Mouse (Mus musculus): ENCODE measurements around the gene Lrrc17. TPM values are rescaled to one million over a fixed set of nuclear protein-coding genes. Genes with fewer than 3 reads are reported as not detected.

The Lrrc17 gene
- polyA plus RNA-seq, 1 experiment from 2014 or later, result 66.1 TPM

DNA sequence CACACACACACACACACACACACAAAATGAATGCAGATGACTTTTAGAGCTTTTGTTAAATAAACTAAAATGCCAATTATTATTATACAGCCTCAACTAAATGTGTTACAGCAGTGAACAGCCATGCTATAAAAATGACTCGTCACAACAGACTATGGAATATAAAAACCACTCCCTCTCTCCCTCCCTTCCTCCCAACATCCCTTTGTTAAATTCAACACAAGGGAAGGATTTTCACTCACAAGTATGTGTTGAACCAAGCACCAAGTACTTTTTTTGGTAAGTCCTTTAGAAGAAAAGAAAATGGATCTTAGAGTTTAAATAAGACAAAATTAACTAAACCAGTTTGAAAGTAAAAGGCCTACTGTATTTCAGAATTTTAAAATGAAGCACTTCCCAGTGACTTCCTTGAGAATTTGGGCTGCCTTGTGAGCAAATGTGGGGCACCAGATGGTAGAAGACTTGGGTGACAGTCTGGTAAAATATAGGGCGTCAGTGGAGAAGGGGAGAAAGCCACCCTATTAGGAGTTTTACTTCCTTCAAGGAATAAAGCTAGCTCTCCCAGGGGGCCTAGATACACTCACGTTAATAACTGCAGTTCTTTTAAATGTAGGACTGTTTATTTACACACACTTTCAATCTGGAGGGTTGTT lies 29.5 kb downstream of the Lrrc17 start:
- H3K9ac ChIP-seq (replicated peaks; ENCODE audit: low read depth, low read length), result no peak overlapping the region
- H3K27ac ChIP-seq (ENCODE audit: low read length), result no peak overlapping the region
- ATAC-seq (ENCODE audit: insufficient number of reproducible peaks, insufficient read depth, low FRiP score, low read depth), result no peak
- H3K4me2 ChIP-seq (replicated peaks; ENCODE audit: low read depth, low read length), result no peak overlapping the region
- 69% methylated on average over 3 of the region's 3 CpGs for WGBS
- no peaks in the 10 kb centered on the region for H3K27me3 ChIP-seq (ENCODE audit: control insufficient read depth, insufficient read depth, low read length)
- no peaks in the 10 kb centered on the region for H3K36me3 ChIP-seq (ENCODE audit: control insufficient read depth, insufficient read depth, low read length)
- H3K4me3 ChIP-seq (ENCODE audit: low read depth, low read length), result no peak overlapping the region
- H3K4me1 ChIP-seq (ENCODE audit: control insufficient read depth, insufficient read depth, low read length), result no peaks in the 10 kb centered on the region
- H3K9me3 ChIP-seq (ENCODE audit: control insufficient read depth, low read depth, low read length), result no peaks in the 10 kb centered on the region

DNA sequence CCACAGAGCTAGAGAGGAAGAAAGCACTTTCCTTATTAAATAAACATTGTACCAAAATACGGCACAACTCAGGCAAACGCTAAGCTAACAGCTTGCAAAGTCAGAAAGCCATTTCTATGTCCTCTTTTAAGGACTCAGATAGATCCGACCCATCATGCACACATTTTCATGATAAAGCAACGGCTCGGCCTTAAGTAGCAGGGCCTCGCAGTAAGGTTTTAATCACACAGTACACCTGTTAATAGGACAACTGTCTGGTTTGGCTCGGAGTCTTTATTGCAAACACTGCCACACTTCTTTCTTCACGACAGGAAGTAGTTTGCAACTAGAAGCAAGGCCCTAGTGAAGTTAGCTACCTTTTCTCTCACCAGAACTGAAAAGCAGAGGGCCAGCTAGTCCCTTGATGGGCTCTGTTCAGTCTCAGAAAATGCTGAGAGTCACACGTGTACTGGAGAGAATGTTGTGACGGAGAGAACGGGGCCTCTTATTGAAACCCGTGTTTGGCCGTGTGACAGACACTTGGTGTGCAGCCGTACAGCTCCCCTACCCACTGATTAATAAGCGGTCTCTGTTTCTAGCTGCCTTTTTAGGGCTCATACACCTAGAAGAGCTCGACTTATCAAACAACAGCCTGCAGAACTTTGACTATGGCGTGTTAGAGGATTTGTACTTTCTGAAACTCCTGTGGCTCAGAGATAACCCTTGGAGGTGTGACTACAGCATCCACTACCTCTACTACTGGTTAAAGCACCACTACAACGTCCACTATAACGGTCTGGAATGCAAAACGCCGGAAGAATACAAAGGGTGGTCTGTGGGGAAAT lies 31.2 kb downstream of the Lrrc17 start:
- no peak overlapping the region for H3K4me2 ChIP-seq (replicated peaks; ENCODE audit: low read depth, low read length)
- 71% methylated on average over 21 of the region's 21 CpGs for WGBS

DNA sequence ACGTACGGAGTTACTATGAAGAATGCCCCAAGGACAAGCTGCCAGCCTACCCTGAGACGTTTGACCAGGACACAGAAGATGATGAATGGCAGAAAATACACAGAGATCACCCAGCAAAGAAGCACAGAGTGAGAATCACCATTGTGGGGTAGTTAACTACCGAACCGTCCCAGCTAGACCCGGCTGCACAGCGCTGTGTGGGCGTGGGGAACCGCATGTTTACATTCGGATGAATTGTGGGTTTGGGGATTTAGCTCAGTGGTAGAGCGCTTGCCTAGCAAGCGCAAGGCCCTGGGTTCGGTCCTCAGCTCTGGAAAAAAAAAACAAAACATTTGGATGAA lies 31.8 kb downstream of the Lrrc17 start:
- H3K9ac ChIP-seq (replicated peaks; ENCODE audit: low read depth, low read length), result no peak overlapping the region
- ATAC-seq (ENCODE audit: insufficient number of reproducible peaks, insufficient read depth, low FRiP score, low read depth), result no peak
- no peak overlapping the region for H3K4me2 ChIP-seq (replicated peaks; ENCODE audit: low read depth, low read length)
- no peaks in the 10 kb centered on the region for H3K4me1 ChIP-seq (ENCODE audit: control insufficient read depth, insufficient read depth, low read length)
- no peaks in the 10 kb centered on the region for H3K9me3 ChIP-seq (ENCODE audit: control insufficient read depth, low read depth, low read length)
- no peak overlapping the region for H3K4me3 ChIP-seq (ENCODE audit: low read depth, low read length)
- no peaks in the 10 kb centered on the region for H3K27me3 ChIP-seq (ENCODE audit: control insufficient read depth, insufficient read depth, low read length)
- H3K27ac ChIP-seq (ENCODE audit: low read length), result no peak overlapping the region
- 79% methylated on average over 13 of the region's 13 CpGs for WGBS
- no peaks in the 10 kb centered on the region for H3K36me3 ChIP-seq (ENCODE audit: control insufficient read depth, insufficient read depth, low read length)

More for the DNA sequence above, 31.2 kb downstream of the Lrrc17 start:
- H3K9ac ChIP-seq (replicated peaks; ENCODE audit: low read depth, low read length), result no peak overlapping the region
- H3K4me1 ChIP-seq (ENCODE audit: control insufficient read depth, insufficient read depth, low read length), result no peaks in the 10 kb centered on the region
- no peaks in the 10 kb centered on the region for H3K36me3 ChIP-seq (ENCODE audit: control insufficient read depth, insufficient read depth, low read length)
- no peak overlapping the region for H3K4me3 ChIP-seq (ENCODE audit: low read depth, low read length)
- peak; percentile 23; the same call in 1 of the 2 replicates for ATAC-seq (ENCODE audit: insufficient number of reproducible peaks, insufficient read depth, low FRiP score, low read depth)
- no peaks in the 10 kb centered on the region for H3K9me3 ChIP-seq (ENCODE audit: control insufficient read depth, low read depth, low read length)
- no peaks in the 10 kb centered on the region for H3K27me3 ChIP-seq (ENCODE audit: control insufficient read depth, insufficient read depth, low read length)
- no peak overlapping the region for H3K27ac ChIP-seq (ENCODE audit: low read length)

- Histone ChIP-seq H3K4me1 (ENCODE audit: control insufficient read depth, insufficient read depth, low read length) (no peaks in the 10 kb centered on the region), H3K9me3 (ENCODE audit: control insufficient read depth, low read depth, low read length) (no peaks in the 10 kb centered on the region), H3K4me2 (replicated peaks; ENCODE audit: low read depth, low read length) (no peak overlapping the region), H3K4me3 (ENCODE audit: low read depth, low read length) (no peak overlapping the region), H3K36me3 (ENCODE audit: control insufficient read depth, insufficient read depth, low read length) (no peaks in the 10 kb centered on the region), H3K27me3 (ENCODE audit: control insufficient read depth, insufficient read depth, low read length) (no peaks in the 10 kb centered on the region), H3K27ac (ENCODE audit: low read length) (no peak overlapping the region), H3K9ac (replicated peaks; ENCODE audit: low read depth, low read length) (no peak overlapping the region)
- WGBS, result 88% methylated on average over 3 of the region's 3 CpGs
- no peak for ATAC-seq (ENCODE audit: insufficient number of reproducible peaks, insufficient read depth, low FRiP score, low read depth)
These were observed 34.8 kb downstream of the Lrrc17 start for GRCm38 (mm10) chr5:21578136-21578535.

GRCm38 (mm10) chr5:21586763-21587162 lies 43.4 kb downstream of the Lrrc17 start:
- H3K27ac ChIP-seq (ENCODE audit: low read length), result no peak overlapping the region
- H3K4me2 ChIP-seq (replicated peaks; ENCODE audit: low read depth, low read length), result no peak overlapping the region
- H3K4me3 ChIP-seq (ENCODE audit: low read depth, low read length), result no peak overlapping the region
- H3K9ac ChIP-seq (replicated peaks; ENCODE audit: low read depth, low read length), result no peak overlapping the region
- no peak for ATAC-seq (ENCODE audit: insufficient number of reproducible peaks, insufficient read depth, low FRiP score, low read depth)
- no peaks in the 10 kb centered on the region for H3K27me3 ChIP-seq (ENCODE audit: control insufficient read depth, insufficient read depth, low read length)
- no peaks in the 10 kb centered on the region for H3K9me3 ChIP-seq (ENCODE audit: control insufficient read depth, low read depth, low read length)
- H3K4me1 ChIP-seq (ENCODE audit: control insufficient read depth, insufficient read depth, low read length), result 0 out of 2 replicates have a peak, but pooled peaks cover 2% of the 10 kb centered on the region
- WGBS, result 50% methylated on average over 6 of the region's 6 CpGs
- no peaks in the 10 kb centered on the region for H3K36me3 ChIP-seq (ENCODE audit: control insufficient read depth, insufficient read depth, low read length)

- 76% methylated on average over 7 of the region's 7 CpGs for whole genome bisulfite sequencing
- ATAC-seq (ENCODE audit: insufficient number of reproducible peaks, insufficient read depth, low FRiP score, low read depth), result no peak
These were observed 44.3 kb downstream of the Lrrc17 start for GRCm38 (mm10) chr5:21587683-21588082.

GRCm38 (mm10) chr5:21588220-21588619 lies 44.9 kb downstream of the Lrrc17 start:
- WGBS, result 89% methylated on average over 13 of the region's 13 CpGs
- Histone ChIP-seq H3K9me3 (ENCODE audit: control insufficient read depth, low read depth, low read length) (no peaks in the 10 kb centered on the region), H3K4me1 (ENCODE audit: control insufficient read depth, insufficient read depth, low read length) (0 out of 2 replicates have a peak, but pooled peaks cover 2% of the 10 kb centered on the region), H3K27me3 (ENCODE audit: control insufficient read depth, insufficient read depth, low read length) (no peaks in the 10 kb centered on the region), H3K4me2 (replicated peaks; ENCODE audit: low read depth, low read length) (no peak overlapping the region), H3K36me3 (ENCODE audit: control insufficient read depth, insufficient read depth, low read length) (no peaks in the 10 kb centered on the region), H3K27ac (ENCODE audit: low read length) (no peak overlapping the region), H3K4me3 (ENCODE audit: low read depth, low read length) (no peak overlapping the region), H3K9ac (replicated peaks; ENCODE audit: low read depth, low read length) (no peak overlapping the region)
- ATAC-seq (ENCODE audit: insufficient number of reproducible peaks, insufficient read depth, low FRiP score, low read depth), result no peak

More at GRCm38 (mm10) chr5:21587683-21588082, 44.3 kb downstream of the Lrrc17 start:
- H3K4me2 ChIP-seq (replicated peaks; ENCODE audit: low read depth, low read length), result no peak overlapping the region
- no peaks in the 10 kb centered on the region for H3K27me3 ChIP-seq (ENCODE audit: control insufficient read depth, insufficient read depth, low read length)
- no peaks in the 10 kb centered on the region for H3K9me3 ChIP-seq (ENCODE audit: control insufficient read depth, low read depth, low read length)
- no peaks in the 10 kb centered on the region for H3K36me3 ChIP-seq (ENCODE audit: control insufficient read depth, insufficient read depth, low read length)
- H3K4me1 ChIP-seq (ENCODE audit: control insufficient read depth, insufficient read depth, low read length), result 0 out of 2 replicates have a peak, but pooled peaks cover 2% of the 10 kb centered on the region
- no peak overlapping the region for H3K27ac ChIP-seq (ENCODE audit: low read length)
- no peak overlapping the region for H3K4me3 ChIP-seq (ENCODE audit: low read depth, low read length)
- no peak overlapping the region for H3K9ac ChIP-seq (replicated peaks; ENCODE audit: low read depth, low read length)

DNA sequence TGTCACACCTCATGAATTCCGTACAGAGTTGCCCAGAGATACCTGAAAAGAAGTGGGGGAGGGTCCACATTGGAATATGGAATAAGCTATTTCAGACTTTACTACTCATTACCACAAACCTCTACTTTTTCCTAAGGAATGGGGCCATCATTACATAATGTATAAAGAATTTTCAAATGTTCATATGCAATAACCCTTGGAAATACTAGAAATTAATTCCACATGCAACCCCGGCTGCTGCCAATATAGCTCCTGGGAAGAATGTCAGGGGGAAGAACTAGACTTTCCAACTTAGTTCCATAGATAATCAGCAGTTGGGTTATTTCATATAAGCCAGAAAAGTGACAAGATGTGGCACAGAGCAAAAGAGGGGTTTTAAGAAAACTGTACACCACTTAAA lies 48.7 kb downstream of the Lrrc17 start:
- Histone ChIP-seq H3K9ac (replicated peaks; ENCODE audit: low read depth, low read length) (no peak overlapping the region), H3K27ac (ENCODE audit: low read length) (no peak overlapping the region), H3K4me1 (ENCODE audit: control insufficient read depth, insufficient read depth, low read length) (no peaks in the 10 kb centered on the region), H3K4me2 (replicated peaks; ENCODE audit: low read depth, low read length) (no peak overlapping the region), H3K4me3 (ENCODE audit: low read depth, low read length) (no peak overlapping the region), H3K27me3 (ENCODE audit: control insufficient read depth, insufficient read depth, low read length) (no peaks in the 10 kb centered on the region), H3K9me3 (ENCODE audit: control insufficient read depth, low read depth, low read length) (no peaks in the 10 kb centered on the region), H3K36me3 (ENCODE audit: control insufficient read depth, insufficient read depth, low read length) (no peaks in the 10 kb centered on the region)
- WGBS, result 79% methylated on average over 2 of the region's 2 CpGs
- ATAC-seq (ENCODE audit: insufficient number of reproducible peaks, insufficient read depth, low FRiP score, low read depth), result no peak

Measured in stomach, embryonic 14.5 days (tissue).